Mouse (Mus musculus): ENCODE measurements around the gene Camta1.

GRCm38 (mm10) chr4:151798630-151799029 lies 63.0 kb downstream of the Camta1 start:
- TF ChIP-seq POLR2A (IDR thresholded peaks at IDR 0.05; ENCODE audit: control insufficient read depth, extremely low read depth, insufficient read depth, low read length, poor library complexity) (no peak), CTCF (IDR thresholded peaks at IDR 0.05; ENCODE audit: borderline replicate concordance, control insufficient read depth, extremely low read depth, insufficient read depth, low read length, poor library complexity) (no peak)
